Mouse (Mus musculus) myocyte (in vitro differentiated cells): ENCODE results near the gene Ahcyl2.

Experiments used
- E2F4 ChIP-seq: IDR thresholded peaks from one replicate; pipeline ENCODE4 v1.6.1; 2011; ENCODE audit warnings: mild to moderate bottlenecking, control low read depth, moderate library complexity; ENCODE audit not compliant: insufficient read depth
- MYOD1 ChIP-seq, 3 experiments: IDR thresholded peaks; one replicate each; pipeline ENCODE4 v1.6.1; 2011; ENCODE audit warnings: control low read depth in 2 of 3, low read depth in 2 of 3, mild to moderate bottlenecking in 2 of 3, moderate library complexity in 1 of 3; ENCODE audit not compliant: insufficient read length in 2 of 3, control insufficient read depth in 1 of 3
- MYOG ChIP-seq, 3 experiments: IDR thresholded peaks; one replicate each; pipeline ENCODE4 v1.6.1; 2011; ENCODE audit warnings: control low read depth in 2 of 3, low read depth in 2 of 3, mild to moderate bottlenecking in 2 of 3; ENCODE audit not compliant: insufficient read length in 2 of 3, control insufficient read depth in 1 of 3, insufficient read depth in 1 of 3
- POLR2A ChIP-seq: IDR thresholded peaks from one replicate; pipeline ENCODE4 v1.6.1; 2011; ENCODE audit warnings: low read depth, mild to moderate bottlenecking, control low read depth, moderate library complexity; ENCODE audit not compliant: insufficient read length
- REST ChIP-seq: IDR thresholded peaks from one replicate; pipeline ENCODE4 v1.6.1; 2011; ENCODE audit warnings: mild to moderate bottlenecking, control low read depth, moderate library complexity; ENCODE audit not compliant: insufficient read depth, insufficient read length
- TCF12 ChIP-seq: IDR thresholded peaks from one replicate; pipeline ENCODE4 v1.6.1; 2011; ENCODE audit warnings: mild to moderate bottlenecking, control low read depth; ENCODE audit not compliant: poor library complexity, insufficient read depth, severe bottlenecking
- TCF3 ChIP-seq: IDR thresholded peaks from one replicate; pipeline ENCODE4 v1.6.1; 2011; ENCODE audit warnings: low read depth, control low read depth; ENCODE audit not compliant: insufficient read length

DNA sequence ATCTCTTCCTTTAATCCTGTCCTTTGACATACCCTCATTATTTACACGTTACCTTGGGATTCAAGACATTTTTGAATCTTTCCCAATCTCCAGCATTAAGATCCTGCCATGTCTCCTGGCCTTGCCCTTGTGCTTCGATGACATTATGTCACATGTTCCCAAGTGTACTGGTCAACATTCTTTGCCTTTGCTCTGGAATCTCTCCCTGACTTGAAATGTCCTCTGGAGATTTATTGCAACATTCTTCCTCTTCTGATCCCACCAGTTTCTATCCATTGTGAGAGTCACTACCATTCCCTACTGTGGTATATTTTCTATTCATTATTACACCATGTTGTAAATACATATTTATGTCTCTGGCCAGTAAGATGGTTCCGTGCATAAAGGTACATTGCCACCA is 53.1 kb downstream of the Ahcyl2 start:
- TF ChIP-seq POLR2A (no peak), MYOD1 (IDR thresholded peaks at IDR 0.05; ENCODE audit: control insufficient read depth in 1 of 3, insufficient read length in 2 of 3, low read depth in 2 of 3) (no peak), TCF12 (no peak), TCF3 (no peak), E2F4 (no peak), MYOG (IDR thresholded peaks at IDR 0.05; ENCODE audit: control insufficient read depth in 1 of 3, insufficient read depth in 1 of 3, insufficient read length in 2 of 3, low read depth in 2 of 3) (no peak), REST (no peak)
